Mouse (Mus musculus): Measurements from ENCODE around the gene Gm11114. TPM values are rescaled to one million over a fixed set of nuclear protein-coding genes. Genes with fewer than 3 reads are reported as not detected.

Gene Gm11114
- polyA plus RNA-seq, 1 experiment from 2014 or later: not detected

Other genes starting within 250 kb of the Gm11114 start
- gene Tent5a, start 14.6 kb downstream of the Gm11114 start, polyA plus RNA-seq (2015; fragmentation: Nextera tagmentation; extraction: Ambion mirVana): 5.8 and 6.3 TPM in 2 replicates